In the genomic region with DNA sequence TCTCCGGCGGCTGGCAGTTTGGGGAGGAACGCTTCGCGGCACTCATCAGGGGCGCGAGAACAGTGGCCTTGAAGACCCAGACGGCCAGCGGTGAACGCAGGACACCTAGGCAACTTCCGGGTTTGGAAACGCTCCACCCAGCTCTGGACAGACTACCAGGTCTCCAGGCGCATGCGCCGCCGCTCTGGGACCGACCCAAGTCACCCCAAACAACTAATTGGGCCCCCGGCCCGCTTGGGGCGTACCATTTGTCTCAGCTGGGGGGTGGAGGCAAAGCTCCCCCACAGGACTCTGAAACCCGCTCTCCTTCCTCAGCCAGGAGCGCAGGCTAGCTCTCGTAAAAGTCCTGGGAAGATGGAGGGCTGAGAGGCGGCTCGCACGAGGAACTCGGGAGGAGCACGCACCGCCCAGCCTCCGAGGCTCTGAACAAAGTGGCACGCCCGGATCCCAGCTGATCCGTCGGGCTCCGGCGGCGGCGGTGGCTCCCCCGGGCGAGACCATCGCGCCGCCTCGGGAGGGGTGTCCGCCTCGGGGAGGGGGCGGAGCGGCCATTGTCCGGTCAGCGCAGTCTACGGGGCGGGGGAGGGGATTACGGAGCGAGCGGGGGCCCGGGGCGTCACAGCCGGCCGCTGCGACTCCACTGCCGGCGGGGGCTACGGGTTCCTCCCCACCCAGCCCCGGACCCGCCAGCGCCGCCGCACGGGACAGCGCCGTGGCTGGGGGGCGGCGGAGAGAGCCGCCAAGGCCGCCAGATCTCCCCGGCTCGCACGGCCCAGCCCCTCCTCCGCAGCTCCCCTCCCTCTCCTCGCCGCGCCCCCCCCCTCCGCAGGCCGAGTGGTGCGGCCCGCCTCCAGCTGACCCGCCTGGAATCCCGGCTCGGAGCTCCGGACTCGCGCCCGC, we compare ENCODE assay signal across 8 mouse cellular contexts. TPM values are rescaled to one million over a fixed set of nuclear protein-coding genes. Genes with fewer than 3 reads are reported as not detected.
A peak's percentile ranks its signal among the peaks of the same experiment; 100 is the strongest.
DNase-seq lines count a peak whose midpoint lies in the region; ATAC-seq and TF ChIP-seq lines count a peak whose summit lies in the region.

A gene (plus strand): TSS at position 531 of the 900 bp plus-strand sequence.

- H3ac ChIP-seq in C2C12 (ENCODE audit: control insufficient read depth, insufficient read length, low read depth) (peak within 1 kb of the TSS; percentile 74), myocyte (ENCODE audit: control insufficient read depth, insufficient read length) (peak within 1 kb of the TSS; percentile 71)

- H3K4me1 ChIP-seq in erythroblast, embryonic 14.5 days (ENCODE audit: control insufficient read depth) = peaks cover 43% of the 10 kb centered on the region
- peaks cover 35% of the 10 kb centered on the region for H3K4me1 ChIP-seq in heart, embryonic 11.5 days (ENCODE audit: control insufficient read depth, insufficient read depth, low read length)
- H3K4me1 ChIP-seq in kidney, embryonic 16.5 days (ENCODE audit: insufficient read depth, low read length) = peaks cover 37% of the 10 kb centered on the region
- H3K4me1 ChIP-seq in liver, adult 2 months (ENCODE audit: control insufficient read depth, insufficient read depth, low read length) = peaks cover 19% of the 10 kb centered on the region

- H3K27me3 ChIP-seq in C2C12 (ENCODE audit: control insufficient read depth, insufficient read depth, insufficient read length) (no peaks in the 10 kb centered on the region), myocyte (ENCODE audit: control insufficient read depth, insufficient read depth, insufficient read length) (no peaks in the 10 kb centered on the region)
- no peaks in the 10 kb centered on the region for H3K27me3 ChIP-seq in erythroblast, embryonic 14.5 days (ENCODE audit: control insufficient read depth)
- no peaks in the 10 kb centered on the region for H3K27me3 ChIP-seq in heart, embryonic 11.5 days (ENCODE audit: control insufficient read depth, insufficient read depth, low read length)
- H3K27me3 ChIP-seq in kidney, embryonic 16.5 days (ENCODE audit: insufficient read depth, low read length) = no peaks in the 10 kb centered on the region
- H3K27me3 ChIP-seq in liver, adult 2 months (ENCODE audit: control insufficient read depth, insufficient read depth, low read length) = no peaks in the 10 kb centered on the region
- no peaks in the 10 kb centered on the region for H3K27me3 ChIP-seq in splenic B cell, adult 2 months (ENCODE audit: control insufficient read depth, insufficient read depth, low read length, poor library complexity, severe bottlenecking)

- peak within 1 kb of the TSS; percentile 98 for H3K9ac ChIP-seq in heart, embryonic 11.5 days (ENCODE audit: low read depth, low read length)
- peak within 1 kb of the TSS; percentile 100 for H3K9ac ChIP-seq in kidney, embryonic 16.5 days (replicated peaks; ENCODE audit: low read length)
- H3K9ac ChIP-seq in liver, adult 2 months (ENCODE audit: low read depth, low read length) = peak within 1 kb of the TSS; percentile 100

- WGBS in heart, embryonic 11.5 days (ENCODE audit: insufficient replicate concordance) = under 1% methylated on average over 60 of the region's 93 CpGs
- under 1% methylated on average over 54 of the region's 93 CpGs for WGBS in kidney, embryonic 16.5 days
- 1% methylated on average over 71 of the region's 93 CpGs for WGBS in liver, adult 2 months

- H3K79me2 ChIP-seq in C2C12 (ENCODE audit: control insufficient read depth, insufficient read depth) (peaks cover 45% of the 10 kb centered on the region), myocyte (ENCODE audit: control insufficient read depth, insufficient read depth) (peaks cover 42% of the 10 kb centered on the region)
- H3K79me2 ChIP-seq in liver, adult 2 months (ENCODE audit: control insufficient read depth, insufficient read depth, low read length) = peaks cover 22% of the 10 kb centered on the region

- H3K4me3 ChIP-seq in C2C12 (ENCODE audit: insufficient read depth, poor library complexity, severe bottlenecking) = peak within 1 kb of the TSS; percentile 57
- H3K4me3 ChIP-seq in erythroblast, embryonic 14.5 days (replicated peaks) = peak within 1 kb of the TSS; percentile 92
- peak within 1 kb of the TSS; percentile 93 for H3K4me3 ChIP-seq in heart, embryonic 11.5 days (ENCODE audit: low read depth, low read length)
- H3K4me3 ChIP-seq in kidney, embryonic 16.5 days (ENCODE audit: low read length) = peak within 1 kb of the TSS; percentile 98
- H3K4me3 ChIP-seq in liver, adult 2 months (ENCODE audit: insufficient read depth, low read depth, low read length) = peak within 1 kb of the TSS; percentile 75
- peak within 1 kb of the TSS; percentile 63 for H3K4me3 ChIP-seq in myocyte

- TF ChIP-seq CTCF in C2C12 (IDR thresholded peaks at IDR 0.05; ENCODE audit: control insufficient read depth, insufficient read depth, insufficient read length) = no peak
- TF ChIP-seq CTCF in brain, embryonic 14.5 days (IDR thresholded peaks at IDR 0.05; ENCODE audit: borderline replicate concordance, extremely low read depth, insufficient read depth, insufficient read length) = no peak
- TF ChIP-seq CTCF in liver, adult 2 months (IDR thresholded peaks at IDR 0.05; ENCODE audit: low read depth, low read length) = no peak

- H3K27ac ChIP-seq in heart, embryonic 11.5 days (ENCODE audit: low read depth, low read length) = peak within 1 kb of the TSS; percentile 100
- H3K27ac ChIP-seq in kidney, embryonic 16.5 days (ENCODE audit: low read length) = peak within 1 kb of the TSS; percentile 100
- H3K27ac ChIP-seq in liver, adult 2 months (replicated peaks; ENCODE audit: insufficient read depth, low read depth, low read length) = peak within 1 kb of the TSS; percentile 97

- DNase-seq in brain, embryonic 14.5 days (ENCODE audit: low read depth) = peak; percentile 97
- peak; percentile 88 for DNase-seq in liver, adult 2 months (ENCODE audit: extremely low read depth, low read depth, low spot score)
- peak; percentile 92 for DNase-seq in splenic B cell, adult 2 months (ENCODE audit: low read depth, low spot score)

- peak within 1 kb of the TSS; percentile 88 for H3K4me2 ChIP-seq in heart, embryonic 11.5 days
- H3K4me2 ChIP-seq in kidney, embryonic 16.5 days (replicated peaks; ENCODE audit: low read depth, low read length) = peak within 1 kb of the TSS; percentile 90
- H3K4me2 ChIP-seq in myocyte (ENCODE audit: low read depth) = peak within 1 kb of the TSS; percentile 86

- TF ChIP-seq POLR2A in brain, embryonic 14.5 days (IDR thresholded peaks at IDR 0.05; ENCODE audit: borderline replicate concordance, extremely low read depth, insufficient read depth, insufficient read length, poor library complexity, severe bottlenecking) = peak; percentile 73; the same call in 1 of the 2 replicates
- TF ChIP-seq POLR2A in liver, adult 2 months (IDR thresholded peaks at IDR 0.05; ENCODE audit: extremely low read depth, insufficient read depth, low read length) = peak; percentile 68
- peak; percentile 84 for TF ChIP-seq POLR2A in myocyte (IDR thresholded peaks at IDR 0.05; ENCODE audit: insufficient read length, low read depth)

- no peaks in the 10 kb centered on the region for H3K9me3 ChIP-seq in erythroblast, embryonic 14.5 days (ENCODE audit: control insufficient read depth, low read length)
- H3K9me3 ChIP-seq in heart, embryonic 11.5 days (replicated peaks; ENCODE audit: control insufficient read depth, low read length) = no peaks in the 10 kb centered on the region
- H3K9me3 ChIP-seq in kidney, embryonic 16.5 days (ENCODE audit: low read length) = no peaks in the 10 kb centered on the region

- peaks cover 42% of the 10 kb centered on the region for H3K79me3 ChIP-seq in C2C12 (ENCODE audit: low read depth)

- peaks cover 4% of the 10 kb centered on the region for H3K36me3 ChIP-seq in C2C12 (ENCODE audit: control insufficient read depth, insufficient read depth)
- peaks cover 7% of the 10 kb centered on the region for H3K36me3 ChIP-seq in erythroblast, embryonic 14.5 days (ENCODE audit: control insufficient read depth)
- H3K36me3 ChIP-seq in heart, embryonic 11.5 days (ENCODE audit: control insufficient read depth, insufficient read depth, low read length) = no peaks in the 10 kb centered on the region
- H3K36me3 ChIP-seq in kidney, embryonic 16.5 days (ENCODE audit: insufficient read depth, low read length) = no peaks in the 10 kb centered on the region
- H3K36me3 ChIP-seq in liver, adult 2 months (ENCODE audit: control insufficient read depth, insufficient read depth, low read length) = no peaks in the 10 kb centered on the region
- H3K36me3 ChIP-seq in myocyte (ENCODE audit: control insufficient read depth, insufficient read depth) = no peaks in the 10 kb centered on the region
- no peaks in the 10 kb centered on the region for H3K36me3 ChIP-seq in splenic B cell, adult 2 months (ENCODE audit: control insufficient read depth, insufficient read depth, low read length, poor library complexity, severe bottlenecking)

- peak; percentile 95 for ATAC-seq in heart, embryonic 11.5 days (replicated peaks; ENCODE audit: insufficient number of reproducible peaks, low FRiP score, low TSS enrichment)
- peak; percentile 94 for ATAC-seq in kidney, embryonic 16.5 days (ENCODE audit: low FRiP score, low TSS enrichment)

TF ChIP-seq in C2C12, 6 proteins besides CTCF, POLR2A, EP300 and RAD21:
- TF ChIP-seq MYOG (IDR thresholded peaks at IDR 0.05; ENCODE audit: control insufficient read depth, extremely low read depth, insufficient read length) (no peak), MAX (IDR thresholded peaks at IDR 0.05) (peak; percentile 51)

TF ChIP-seq in myocyte, 11 proteins besides CTCF, POLR2A, EP300 and RAD21 (continues in another document):
- TF ChIP-seq POLR2AphosphoS2 (IDR thresholded peaks at IDR 0.05; ENCODE audit: insufficient read length, low read depth) (peak; percentile 73), MYOD1 (IDR thresholded peaks at IDR 0.05; ENCODE audit: control insufficient read depth in 1 of 3, insufficient read length in 2 of 3, low read depth in 2 of 3) (no peak), TCF3 (IDR thresholded peaks at IDR 0.05; ENCODE audit: insufficient read length, low read depth) (no peak), SRF (IDR thresholded peaks at IDR 0.05; ENCODE audit: control insufficient read depth, insufficient read length, low read depth) (no peak), REST (IDR thresholded peaks at IDR 0.05; ENCODE audit: insufficient read depth, insufficient read length) (no peak), MAX (IDR thresholded peaks at IDR 0.05; ENCODE audit: low read depth) (no peak), USF1 (IDR thresholded peaks at IDR 0.05; ENCODE audit: low read depth) (no peak), CEBPB (IDR thresholded peaks at IDR 0.05; ENCODE audit: insufficient read depth, poor library complexity, severe bottlenecking) (no peak)

RNA-seq across cellular contexts. Expression of the gene that starts here (rescaled TPM):
- polyA plus RNA-seq in C2C12 (2012; fragmentation: generic; extraction: Trizol) (78.6 TPM), myocyte (2012; fragmentation: generic; extraction: Trizol) (138 TPM)
- 145 and 146 TPM in 2 replicates for polyA plus RNA-seq in brain, embryonic 14.5 days (2012; rRNA removed)
- polyA plus RNA-seq in erythroblast, embryonic 14.5 days (2012) = 8.1 and 9.6 TPM in 2 replicates
- 49.5 and 51.4 TPM in 2 replicates for polyA plus RNA-seq in heart, embryonic 11.5 days (2014; fragmentation: Nextera tagmentation; extraction: Ambion mirVana)
- 62.0 and 64.9 TPM in 2 replicates for polyA plus RNA-seq in kidney, embryonic 16.5 days (2015; fragmentation: Nextera tagmentation; extraction: Ambion mirVana)
- 46.7 and 59.9 TPM in 2 replicates for total RNA-seq in liver, adult 2 months (2014; rRNA removed)
- 63.3 and 71.0 TPM in 2 replicates for polyA plus RNA-seq in liver, adult 2 months (2012; rRNA removed)

Comparison
In these comparisons a context has a peak if more than half of its experiments do, and no peak if none do; other contexts are left out.
1. Peak in every context shown above with its lines: DNase-seq, ATAC-seq, H3K4me3 ChIP-seq and H3K27ac ChIP-seq.